Mouse (Mus musculus): Measurements from ENCODE around the gene Auts2. TPM values are rescaled to one million over a fixed set of nuclear protein-coding genes. Genes with fewer than 3 reads are reported as not detected.

Gene Auts2
- total RNA-seq, 1 experiment, result 9.9 TPM

DNA sequence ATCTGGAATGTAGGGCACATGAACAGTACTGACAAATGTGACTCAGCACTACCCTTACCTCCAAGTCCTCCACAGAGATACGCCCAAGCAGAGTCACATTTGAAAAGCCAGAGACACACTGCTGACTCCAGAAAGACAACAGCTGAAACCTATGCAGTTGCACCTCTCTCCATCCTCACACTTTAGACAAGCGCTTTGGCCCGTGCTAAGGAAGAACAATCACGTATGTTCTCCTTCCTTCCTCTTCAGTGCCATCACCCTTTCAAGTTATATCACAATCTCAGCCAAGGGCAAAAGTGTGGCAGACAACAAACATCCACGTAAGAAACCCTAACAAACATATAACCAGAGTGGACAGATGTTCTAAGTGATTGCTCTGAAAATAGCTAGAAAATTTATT, 374.9 kb downstream of the Auts2 start:
- no peak for TF ChIP-seq MAFK (IDR thresholded peaks at IDR 0.05; ENCODE audit: insufficient read depth, low read depth, low read length)
- Histone ChIP-seq H3K36me3 (ENCODE audit: control insufficient read depth, insufficient read depth, low read length, poor library complexity, severe bottlenecking) (no peaks in the 10 kb centered on the region), H3K4me1 (ENCODE audit: control insufficient read depth in 2 of 2, insufficient read depth in 2 of 2, low read length in 2 of 2, poor library complexity in 1 of 2) (no peaks in the 10 kb centered on the region), H3K4me3 (ENCODE audit: insufficient read depth in 1 of 2, low read depth in 1 of 2, low read length in 2 of 2, poor library complexity in 1 of 2, severe bottlenecking in 1 of 2) (no peak overlapping the region), H3K27ac (ENCODE audit: insufficient read depth, low read depth, low read length, poor library complexity, severe bottlenecking) (no peak overlapping the region), H3K9me3 (ENCODE audit: control insufficient read depth, insufficient read depth, low read depth, low read length) (no peaks in the 10 kb centered on the region), H3K9ac (ENCODE audit: insufficient read depth, low read depth, low read length, poor library complexity, severe bottlenecking) (no peak overlapping the region)
- no peak for DNase-seq (ENCODE audit: low read depth, low spot score)
- in situ Hi-C loops (cut with MboI; ENCODE audit: low sequenced_read_pairs in 2 of 2, unreplicated experiment in 2 of 2), result no loop called here

DNA sequence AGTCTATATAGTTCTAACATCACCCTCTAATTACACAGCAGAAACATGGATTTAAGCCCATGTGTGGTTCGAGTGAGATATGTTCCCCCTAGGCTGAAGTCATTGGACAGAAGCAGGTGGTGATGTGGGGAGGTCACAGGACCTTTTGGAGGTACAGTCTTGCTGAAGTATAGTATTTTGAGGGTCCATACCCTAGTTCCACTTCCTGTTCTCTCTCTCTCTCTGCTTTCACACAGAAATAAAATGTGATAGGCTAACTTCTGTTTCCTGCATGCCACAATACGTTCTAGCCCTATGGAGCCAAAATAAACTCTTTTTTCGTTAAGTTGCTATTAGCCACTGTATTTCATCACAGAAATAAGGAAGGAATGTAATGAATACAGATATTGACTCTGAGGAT, 376.6 kb downstream of the Auts2 start:
- TF ChIP-seq ZC3H11A (IDR thresholded peaks at IDR 0.05; ENCODE audit: borderline replicate concordance, low read depth, low read length) (no peak), MAFK (IDR thresholded peaks at IDR 0.05; ENCODE audit: insufficient read depth, low read depth, low read length) (no peak), ZNF384 (IDR thresholded peaks at IDR 0.05; ENCODE audit: low read depth, low read length) (no peak), HCFC1 (IDR thresholded peaks at IDR 0.05; ENCODE audit: borderline replicate concordance, insufficient read depth, low read length) (no peak), CHD2 (IDR thresholded peaks at IDR 0.05; ENCODE audit: low read depth, low read length) (no peak)
- no peak for DNase-seq (ENCODE audit: low read depth, low spot score)
- in situ Hi-C loops (cut with MboI; ENCODE audit: low sequenced_read_pairs in 2 of 2, unreplicated experiment in 2 of 2), result no loop called here
- H3K9ac ChIP-seq (ENCODE audit: insufficient read depth, low read depth, low read length, poor library complexity, severe bottlenecking), result no peak overlapping the region
- no peaks in the 10 kb centered on the region for H3K9me3 ChIP-seq (ENCODE audit: control insufficient read depth, insufficient read depth, low read depth, low read length)
- H3K4me3 ChIP-seq (ENCODE audit: insufficient read depth in 1 of 2, low read depth in 1 of 2, low read length in 2 of 2, poor library complexity in 1 of 2, severe bottlenecking in 1 of 2), result no peak overlapping the region
- no peaks in the 10 kb centered on the region for H3K4me1 ChIP-seq (ENCODE audit: control insufficient read depth in 2 of 2, insufficient read depth in 2 of 2, low read length in 2 of 2, poor library complexity in 1 of 2)
- no peaks in the 10 kb centered on the region for H3K36me3 ChIP-seq (ENCODE audit: control insufficient read depth, insufficient read depth, low read length, poor library complexity, severe bottlenecking)
- no peak overlapping the region for H3K27ac ChIP-seq (ENCODE audit: insufficient read depth, low read depth, low read length, poor library complexity, severe bottlenecking)

DNA sequence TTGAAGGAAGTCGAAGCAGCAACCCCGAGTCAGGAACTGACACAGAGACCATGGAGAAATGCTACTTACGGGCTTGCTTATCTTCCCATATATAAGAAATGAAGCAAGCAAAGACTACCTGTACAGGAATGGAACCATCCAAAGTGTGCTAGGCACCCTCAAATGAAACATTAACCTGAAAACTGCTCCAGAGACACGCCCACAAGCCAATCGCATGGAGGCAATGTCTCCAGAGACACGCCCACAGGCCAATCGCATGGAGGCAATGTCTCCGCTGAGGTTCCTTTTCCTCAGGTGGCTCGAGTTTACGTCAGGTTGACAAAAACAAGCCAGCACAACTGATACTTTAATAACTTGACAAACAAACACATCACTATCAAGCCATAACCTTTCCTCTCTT, 379.2 kb downstream of the Auts2 start:
- TF ChIP-seq HCFC1 (IDR thresholded peaks at IDR 0.05; ENCODE audit: borderline replicate concordance, insufficient read depth, low read length) (no peak), MAFK (IDR thresholded peaks at IDR 0.05; ENCODE audit: insufficient read depth, low read depth, low read length) (no peak), ZNF384 (IDR thresholded peaks at IDR 0.05; ENCODE audit: low read depth, low read length) (no peak), CHD2 (IDR thresholded peaks at IDR 0.05; ENCODE audit: low read depth, low read length) (no peak), ZC3H11A (IDR thresholded peaks at IDR 0.05; ENCODE audit: borderline replicate concordance, low read depth, low read length) (no peak)
- Histone ChIP-seq H3K9me3 (ENCODE audit: control insufficient read depth, insufficient read depth, low read depth, low read length) (no peaks in the 10 kb centered on the region), H3K9ac (ENCODE audit: insufficient read depth, low read depth, low read length, poor library complexity, severe bottlenecking) (no peak overlapping the region), H3K4me3 (ENCODE audit: insufficient read depth in 1 of 2, low read depth in 1 of 2, low read length in 2 of 2, poor library complexity in 1 of 2, severe bottlenecking in 1 of 2) (no peak overlapping the region), H3K4me1 (ENCODE audit: control insufficient read depth in 2 of 2, insufficient read depth in 2 of 2, low read length in 2 of 2, poor library complexity in 1 of 2) (no peaks in the 10 kb centered on the region), H3K36me3 (ENCODE audit: control insufficient read depth, insufficient read depth, low read length, poor library complexity, severe bottlenecking) (no peaks in the 10 kb centered on the region), H3K27ac (ENCODE audit: insufficient read depth, low read depth, low read length, poor library complexity, severe bottlenecking) (no peak overlapping the region)
- in situ Hi-C loops (cut with MboI; ENCODE audit: low sequenced_read_pairs in 2 of 2, unreplicated experiment in 2 of 2), result no loop called here
- no peak for DNase-seq (ENCODE audit: low read depth, low spot score)

DNA sequence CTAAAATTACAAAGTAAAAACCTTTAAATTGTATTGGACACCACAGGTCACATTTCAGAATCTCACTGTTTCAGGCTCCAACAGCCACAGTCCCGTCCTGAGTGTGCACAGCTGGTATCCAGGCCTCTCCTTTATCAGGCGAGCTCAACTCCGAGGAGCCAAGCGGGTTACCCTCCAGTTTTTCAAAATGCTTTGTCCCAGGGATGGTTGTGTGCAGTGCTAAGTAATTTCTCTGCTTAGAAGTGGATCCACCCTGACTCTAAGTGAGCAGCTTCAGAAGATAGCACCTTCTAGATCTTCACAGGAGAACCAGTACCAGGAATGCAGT, 381.0 kb downstream of the Auts2 start:
- no peak overlapping the region for H3K27ac ChIP-seq (ENCODE audit: insufficient read depth, low read depth, low read length, poor library complexity, severe bottlenecking)
- in situ Hi-C loops (cut with MboI; ENCODE audit: low sequenced_read_pairs in 2 of 2, unreplicated experiment in 2 of 2), result no loop called here
- H3K9me3 ChIP-seq (ENCODE audit: control insufficient read depth, insufficient read depth, low read depth, low read length), result no peaks in the 10 kb centered on the region
- DNase-seq (ENCODE audit: low read depth, low spot score), result no peak
- TF ChIP-seq CHD2 (IDR thresholded peaks at IDR 0.05; ENCODE audit: low read depth, low read length) (no peak), HCFC1 (IDR thresholded peaks at IDR 0.05; ENCODE audit: borderline replicate concordance, insufficient read depth, low read length) (no peak), ZC3H11A (IDR thresholded peaks at IDR 0.05; ENCODE audit: borderline replicate concordance, low read depth, low read length) (no peak), MAFK (IDR thresholded peaks at IDR 0.05; ENCODE audit: insufficient read depth, low read depth, low read length) (no peak), ZNF384 (IDR thresholded peaks at IDR 0.05; ENCODE audit: low read depth, low read length) (no peak)
- no peak overlapping the region for H3K9ac ChIP-seq (ENCODE audit: insufficient read depth, low read depth, low read length, poor library complexity, severe bottlenecking)
- H3K4me3 ChIP-seq (ENCODE audit: insufficient read depth in 1 of 2, low read depth in 1 of 2, low read length in 2 of 2, poor library complexity in 1 of 2, severe bottlenecking in 1 of 2), result no peak overlapping the region
- H3K4me1 ChIP-seq (ENCODE audit: control insufficient read depth in 2 of 2, insufficient read depth in 2 of 2, low read length in 2 of 2, poor library complexity in 1 of 2), result no peaks in the 10 kb centered on the region
- no peaks in the 10 kb centered on the region for H3K36me3 ChIP-seq (ENCODE audit: control insufficient read depth, insufficient read depth, low read length, poor library complexity, severe bottlenecking)

DNA sequence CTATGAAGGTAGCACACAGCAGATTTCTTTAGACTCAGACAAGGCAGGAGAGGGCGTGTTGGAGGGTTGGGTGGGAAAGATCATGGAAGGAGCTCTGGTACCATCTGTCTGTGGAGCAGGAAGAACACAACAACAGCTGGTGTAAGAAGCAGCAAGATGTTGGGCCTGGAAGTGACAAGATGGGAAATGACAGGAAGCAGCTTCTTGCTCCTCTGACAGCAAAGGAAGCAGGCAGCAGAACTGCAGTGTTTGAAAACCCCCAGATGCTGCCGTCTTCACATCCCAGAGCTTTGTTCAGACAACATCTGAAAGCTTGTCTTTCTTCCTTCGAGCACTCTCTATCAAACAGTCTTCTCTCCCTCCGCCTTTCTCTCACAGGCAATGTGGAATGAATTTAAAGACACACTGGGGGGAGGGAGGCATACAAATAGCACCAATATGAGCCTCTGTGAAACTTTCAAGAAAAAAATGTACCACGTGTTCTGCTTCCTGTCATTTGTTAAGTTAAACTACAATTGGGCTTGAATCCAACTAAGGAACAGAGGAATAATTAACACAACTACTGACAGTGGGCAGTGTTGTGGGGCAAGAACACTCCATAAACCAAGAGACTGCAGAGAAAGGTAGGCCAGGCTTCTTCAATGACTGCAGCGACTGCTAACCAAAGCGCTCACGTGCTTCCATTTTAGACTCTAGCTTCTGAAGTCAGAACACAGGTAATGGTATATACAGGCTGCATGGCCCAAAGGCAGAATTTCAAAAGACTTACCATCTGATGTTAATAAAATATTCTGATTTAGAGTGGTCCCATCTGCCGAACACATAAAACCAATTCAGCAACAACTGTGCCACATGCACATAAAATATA, 381.6 kb downstream of the Auts2 start:
- no peak overlapping the region for H3K27ac ChIP-seq (ENCODE audit: insufficient read depth, low read depth, low read length, poor library complexity, severe bottlenecking)
- DNase-seq (ENCODE audit: low read depth, low spot score), result no peak
- H3K4me3 ChIP-seq (ENCODE audit: insufficient read depth in 1 of 2, low read depth in 1 of 2, low read length in 2 of 2, poor library complexity in 1 of 2, severe bottlenecking in 1 of 2), result no peak overlapping the region
- no peak overlapping the region for H3K9ac ChIP-seq (ENCODE audit: insufficient read depth, low read depth, low read length, poor library complexity, severe bottlenecking)
- in situ Hi-C loops (cut with MboI; ENCODE audit: low sequenced_read_pairs in 2 of 2, unreplicated experiment in 2 of 2), result no loop called here
- H3K9me3 ChIP-seq (ENCODE audit: control insufficient read depth, insufficient read depth, low read depth, low read length), result no peaks in the 10 kb centered on the region
- TF ChIP-seq ZC3H11A (IDR thresholded peaks at IDR 0.05; ENCODE audit: borderline replicate concordance, low read depth, low read length), result no peak
- no peak for TF ChIP-seq HCFC1 (IDR thresholded peaks at IDR 0.05; ENCODE audit: borderline replicate concordance, insufficient read depth, low read length)
- no peak for TF ChIP-seq CHD2 (IDR thresholded peaks at IDR 0.05; ENCODE audit: low read depth, low read length)
- TF ChIP-seq MAFK (IDR thresholded peaks at IDR 0.05; ENCODE audit: insufficient read depth, low read depth, low read length), result no peak
- no peak for TF ChIP-seq ZNF384 (IDR thresholded peaks at IDR 0.05; ENCODE audit: low read depth, low read length)
- H3K36me3 ChIP-seq (ENCODE audit: control insufficient read depth, insufficient read depth, low read length, poor library complexity, severe bottlenecking), result no peaks in the 10 kb centered on the region
- no peaks in the 10 kb centered on the region for H3K4me1 ChIP-seq (ENCODE audit: control insufficient read depth in 2 of 2, insufficient read depth in 2 of 2, low read length in 2 of 2, poor library complexity in 1 of 2)
